Mouse (Mus musculus) left cerebral cortex, postnatal 10 days (tissue): ENCODE data around the gene Krt81. TPM values are rescaled to one million over a fixed set of nuclear protein-coding genes. Genes with fewer than 3 reads are reported as not detected.

Experiments
- DNase-seq, 2 experiments: peaks; one replicate each; pipeline ENCODE4 v3.0.0; 2021 to 2022; ENCODE audit warnings: low spot score in 2 of 2, mixed read lengths in 1 of 2; ENCODE audit errors: extremely low spot score in 1 of 2
- intact Hi-C: fragments of 180-260 bp; cut with DNase I; formaldehyde crosslinking; loops from one replicate; pipeline ENCODE4 v1.15.1; 2025
- total RNA-seq, 2 experiments: library from RNA; stranded (reverse); gene quantifications; 2 replicates each; pipeline ENCODE4 v1.2.3; 2021

Krt81 gene
- total RNA-seq, 2 experiments from 2014 or later: not detected

DNA sequence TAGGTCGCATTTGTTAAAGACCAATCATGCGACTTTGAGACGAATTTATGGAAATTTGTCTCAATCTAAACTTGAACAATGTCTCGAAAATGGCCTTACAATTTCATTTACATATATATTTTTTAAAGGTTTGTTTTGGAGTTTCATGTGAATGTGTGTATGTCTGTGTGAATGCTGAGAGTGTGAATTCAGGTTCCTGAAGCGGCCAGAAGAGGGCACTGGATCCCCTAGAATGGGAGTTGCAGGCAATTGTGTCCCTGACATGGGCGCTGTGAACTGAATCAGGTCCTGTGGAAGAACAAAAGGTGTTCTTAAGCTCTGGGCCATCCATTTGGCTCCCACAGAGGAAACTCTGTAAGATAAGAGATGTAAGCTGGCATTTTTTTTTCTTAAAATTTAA, 7.7 kb downstream of the Krt81 start:
- DNase-seq: no peak
- intact Hi-C loops: no loop called here

DNA sequence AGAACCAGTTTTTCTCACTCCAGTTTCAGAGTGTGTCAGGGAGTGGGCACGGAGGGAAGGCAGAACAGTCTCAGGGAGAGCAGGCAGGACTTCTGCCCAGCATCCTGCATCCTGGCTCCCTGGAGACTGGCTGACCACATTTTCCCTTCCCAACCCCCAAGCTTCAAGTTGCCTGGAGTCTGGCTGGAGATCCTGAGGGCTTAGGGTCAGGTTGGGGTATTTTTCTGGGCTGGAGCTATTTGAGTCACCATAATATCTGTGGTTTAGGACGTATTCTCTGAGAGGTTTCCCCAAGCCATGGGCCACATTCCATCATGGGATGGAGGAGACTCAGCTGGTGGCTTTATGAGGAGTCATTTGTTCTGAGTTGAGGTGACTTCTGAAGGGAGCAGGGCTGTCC, 8.3 kb downstream of the Krt81 start:
- intact Hi-C loops: no loop called here
- no peak for DNase-seq

DNA sequence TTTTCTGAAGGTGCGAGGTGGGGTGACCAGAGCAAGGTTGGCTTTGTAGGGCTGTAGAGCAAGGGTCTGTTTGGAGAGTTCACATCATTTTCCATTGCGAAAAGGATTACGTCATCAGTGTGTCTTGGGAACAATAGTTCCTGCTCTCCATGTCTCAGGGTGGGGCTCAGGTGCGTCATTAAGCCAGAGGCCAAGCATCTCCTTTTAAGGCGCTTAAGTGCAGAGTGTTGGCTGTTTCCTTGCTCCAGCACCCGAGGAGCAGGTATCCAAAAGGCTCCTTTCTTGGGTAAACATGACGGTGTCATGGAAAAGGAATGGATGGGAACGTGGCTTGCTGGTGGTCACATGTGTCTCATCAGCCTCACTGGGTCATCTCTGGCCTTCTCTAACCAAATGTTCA, 8.8 kb downstream of the Krt81 start:
- intact Hi-C loops: no loop called here
- no peak for DNase-seq

DNA sequence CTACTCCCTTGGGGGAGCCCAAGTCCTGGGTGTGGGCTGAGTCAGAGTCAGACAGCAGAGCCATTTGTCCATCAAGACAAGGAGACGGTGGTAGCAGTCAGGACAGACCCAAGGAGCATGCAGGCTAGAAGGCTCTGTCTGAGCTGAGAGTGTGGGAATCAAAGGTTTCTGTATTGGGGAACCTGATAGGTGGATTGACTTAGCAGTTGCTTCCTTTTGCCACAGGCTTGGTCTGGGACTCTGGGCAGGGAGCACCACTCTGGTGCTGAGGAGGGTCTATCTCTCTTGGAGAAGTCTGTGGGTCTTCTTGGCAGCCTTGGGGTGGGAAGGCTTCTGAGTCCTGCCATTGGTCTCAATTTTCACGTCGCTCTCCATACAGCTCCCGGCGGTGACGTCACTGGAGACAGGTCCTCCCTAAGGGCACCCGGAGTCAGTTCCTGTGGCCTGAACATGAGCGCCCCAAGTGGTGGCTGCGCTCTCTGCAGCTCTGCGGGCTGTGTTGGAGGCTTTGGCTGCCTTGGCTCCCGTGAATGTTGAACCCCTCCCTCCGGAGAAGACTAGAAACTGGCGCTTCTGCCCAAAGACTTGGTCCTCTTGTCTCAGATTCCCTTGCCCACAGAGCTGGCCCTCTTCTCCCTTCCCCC, 10.3 kb downstream of the Krt81 start:
- intact Hi-C loops: no loop called here
- DNase-seq: peak; percentile 37 to 85

DNA sequence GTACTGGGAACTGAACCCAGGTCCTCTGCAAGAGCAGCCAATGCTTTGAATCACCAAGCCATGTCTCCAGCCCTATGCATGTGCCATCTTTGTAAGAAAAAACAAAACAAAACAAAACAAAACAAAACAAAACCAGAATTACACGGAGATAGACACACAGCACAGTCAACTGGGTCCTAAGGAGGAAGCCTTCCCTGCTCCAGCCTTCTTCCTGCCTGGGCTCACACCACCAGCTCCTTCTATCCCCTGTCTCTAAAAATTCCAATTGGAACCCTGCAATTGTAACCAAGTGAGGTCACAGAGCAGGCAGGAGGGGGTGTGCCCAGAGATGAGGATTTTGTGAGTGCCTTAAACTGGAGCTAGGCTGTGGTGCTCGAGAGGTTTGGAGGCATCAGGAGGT, 16.1 kb downstream of the Krt81 start, which contains the start of gene Krt88:
Gene Krt88 (plus strand): TSS at position 301 of the 400 bp plus-strand sequence.
- intact Hi-C loops: no loop called here
- DNase-seq: no peak

DNA sequence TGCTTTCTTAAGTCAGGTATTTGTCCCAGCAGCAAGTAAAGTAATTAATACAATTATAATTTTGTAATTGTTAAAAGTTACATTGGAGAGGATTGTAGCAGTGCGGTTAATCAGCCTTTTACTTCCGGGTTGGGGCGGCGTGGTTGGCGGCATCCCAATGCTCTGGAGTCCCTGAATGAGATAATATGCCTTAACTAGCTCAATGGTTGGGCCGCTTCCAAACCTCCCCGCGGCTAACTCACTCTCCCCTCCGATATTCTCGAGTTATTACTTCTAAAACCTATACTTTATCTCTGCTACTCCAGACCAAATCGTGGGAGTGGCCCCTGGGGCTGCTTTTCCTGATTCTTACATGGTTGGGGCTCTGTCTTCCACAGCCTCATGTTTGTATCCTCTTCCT, 17.0 kb downstream of the Krt81 start:
- intact Hi-C loops: no loop called here
- no peak for DNase-seq

DNA sequence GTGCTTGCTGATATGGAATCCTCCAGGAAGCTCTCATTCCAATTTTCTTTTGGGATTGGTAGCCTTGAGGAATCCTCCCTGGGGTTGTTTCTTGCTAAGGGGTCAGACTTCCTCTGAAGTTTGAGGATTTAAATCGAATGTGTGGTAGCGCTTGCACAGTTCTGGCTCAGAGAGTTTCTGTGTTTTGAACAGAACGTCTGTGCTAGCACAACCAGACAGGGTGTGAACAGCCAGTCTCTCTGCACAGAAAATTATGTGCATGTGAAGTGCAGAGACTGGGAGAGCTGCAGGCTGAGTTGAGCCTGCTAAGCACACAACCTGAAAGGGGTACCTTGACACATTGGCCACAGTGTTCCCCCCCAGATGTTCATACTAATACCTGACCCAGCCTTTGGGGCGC, 22.7 kb downstream of the Krt81 start:
- intact Hi-C loops: no loop called here
- peak in 1 of 2 experiments; percentile 15 for DNase-seq

DNA sequence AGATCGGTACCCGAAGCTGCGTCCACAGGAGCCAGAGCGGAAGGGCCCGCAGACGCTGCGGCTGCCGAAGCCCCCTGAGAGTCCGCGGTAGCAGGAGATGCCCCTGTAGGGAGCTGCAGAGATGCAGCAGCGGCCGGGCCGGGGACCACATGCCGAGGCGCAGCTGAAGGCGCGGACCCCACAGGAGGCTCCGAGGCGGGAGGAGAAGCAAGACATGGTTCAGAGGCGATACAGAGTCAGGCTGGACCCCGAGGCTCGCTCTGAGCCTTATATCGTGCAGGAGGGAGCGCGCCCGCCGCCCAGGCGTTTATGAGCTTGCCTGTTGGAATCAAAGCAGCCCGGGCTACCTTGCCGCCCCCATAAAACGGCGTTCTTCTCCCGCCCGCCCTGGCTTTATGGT, 25.0 kb downstream of the Krt81 start, which contains the start of gene Krt87:
Gene Krt87 (minus strand): TSS at position 250 of the 400 bp plus-strand sequence.
- intact Hi-C loops: no loop called here
- no peak for DNase-seq

DNA sequence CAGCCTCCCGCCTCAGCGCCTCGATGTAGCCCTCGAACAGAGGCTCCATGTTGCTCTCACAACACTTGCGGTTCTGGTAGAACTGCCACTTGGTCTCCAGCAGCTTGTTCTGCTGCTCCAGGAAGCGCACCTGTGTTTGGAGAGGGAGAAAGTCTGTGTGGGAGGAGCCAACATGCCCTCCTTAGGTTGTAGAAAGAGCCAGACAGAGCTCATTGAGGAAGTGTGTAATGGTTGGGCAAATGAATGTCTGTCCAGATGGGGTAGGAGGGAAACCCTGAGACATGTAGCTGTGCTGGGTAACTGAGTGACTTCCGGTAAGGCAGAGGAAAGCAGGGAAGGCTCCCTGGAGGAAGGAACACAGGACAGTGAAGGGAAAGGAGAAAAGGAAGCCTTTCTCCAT, 26.9 kb downstream of the Krt81 start:
- intact Hi-C loops: no loop called here

DNA sequence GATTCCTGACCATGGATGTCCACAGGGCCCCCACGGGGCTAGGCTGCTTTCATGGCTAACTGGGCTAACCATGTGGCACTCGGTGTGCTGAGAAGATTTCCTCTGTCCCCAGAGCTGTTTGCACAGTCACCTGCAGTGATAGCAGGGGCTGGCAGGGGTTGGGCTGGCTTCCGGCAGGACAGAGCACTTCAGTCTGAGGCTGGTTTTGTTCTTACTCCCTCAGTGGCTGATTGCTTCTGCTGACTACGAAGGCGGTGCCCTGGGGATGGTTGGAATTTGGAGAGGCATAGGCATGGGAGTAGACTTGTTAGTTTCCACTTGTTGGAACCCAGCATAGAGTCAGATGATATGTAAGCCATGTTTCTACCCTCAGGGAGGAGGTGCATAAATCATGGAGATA, 38.6 kb downstream of the Krt81 start:
- intact Hi-C loops: loop anchor here (10.0 kb wide), 1 partner anchor 80 kb away; no protein-coding TSS in a partner anchor
- DNase-seq: no peak

More for the DNA sequence above, 26.9 kb downstream of the Krt81 start:
- DNase-seq: no peak

DNA sequence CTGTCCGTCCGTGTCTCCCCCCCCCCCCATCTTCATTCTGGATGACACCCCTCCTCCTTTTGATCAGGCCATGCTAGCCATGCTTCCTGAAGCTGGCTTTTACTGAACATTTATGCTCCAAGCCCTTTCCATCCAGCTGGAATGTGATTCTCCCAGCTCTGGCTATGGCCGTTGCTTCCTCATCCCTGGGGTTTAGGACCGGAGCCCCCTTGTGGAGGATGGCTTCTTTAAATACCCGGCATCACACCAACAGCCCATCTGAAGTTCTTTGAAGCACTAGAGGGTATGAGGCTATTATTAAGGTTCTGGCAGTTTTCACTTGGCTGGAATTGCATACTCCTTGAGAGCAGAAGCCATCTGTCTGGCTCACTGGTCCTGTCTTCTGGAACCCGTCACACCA, 42.6 kb downstream of the Krt81 start:
- intact Hi-C loops: loop anchor here (10.0 kb wide), 1 partner anchor 76 kb away; no protein-coding TSS in a partner anchor
- no peak for DNase-seq

DNA sequence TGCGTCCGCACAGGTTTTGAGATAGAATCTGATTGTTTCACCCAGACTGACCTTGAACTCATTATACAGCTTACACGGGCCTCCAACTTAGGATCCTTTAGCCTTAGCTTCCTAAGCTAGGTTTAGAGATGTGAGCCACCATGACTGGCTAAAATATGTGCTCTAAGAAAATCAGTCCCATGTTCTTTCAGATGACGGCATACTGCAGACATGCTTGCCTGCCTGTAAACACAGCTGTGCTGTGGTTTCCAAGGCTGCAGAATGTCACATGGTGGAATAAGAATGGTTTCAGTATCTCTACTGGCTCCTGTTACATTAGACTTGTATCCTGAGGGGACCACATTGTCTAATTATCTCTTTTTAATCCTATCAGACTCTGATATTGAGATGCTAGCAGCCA, 44.6 kb downstream of the Krt81 start:
- DNase-seq: peak in 1 of 2 experiments; percentile 26
- intact Hi-C loops: no loop called here

DNA sequence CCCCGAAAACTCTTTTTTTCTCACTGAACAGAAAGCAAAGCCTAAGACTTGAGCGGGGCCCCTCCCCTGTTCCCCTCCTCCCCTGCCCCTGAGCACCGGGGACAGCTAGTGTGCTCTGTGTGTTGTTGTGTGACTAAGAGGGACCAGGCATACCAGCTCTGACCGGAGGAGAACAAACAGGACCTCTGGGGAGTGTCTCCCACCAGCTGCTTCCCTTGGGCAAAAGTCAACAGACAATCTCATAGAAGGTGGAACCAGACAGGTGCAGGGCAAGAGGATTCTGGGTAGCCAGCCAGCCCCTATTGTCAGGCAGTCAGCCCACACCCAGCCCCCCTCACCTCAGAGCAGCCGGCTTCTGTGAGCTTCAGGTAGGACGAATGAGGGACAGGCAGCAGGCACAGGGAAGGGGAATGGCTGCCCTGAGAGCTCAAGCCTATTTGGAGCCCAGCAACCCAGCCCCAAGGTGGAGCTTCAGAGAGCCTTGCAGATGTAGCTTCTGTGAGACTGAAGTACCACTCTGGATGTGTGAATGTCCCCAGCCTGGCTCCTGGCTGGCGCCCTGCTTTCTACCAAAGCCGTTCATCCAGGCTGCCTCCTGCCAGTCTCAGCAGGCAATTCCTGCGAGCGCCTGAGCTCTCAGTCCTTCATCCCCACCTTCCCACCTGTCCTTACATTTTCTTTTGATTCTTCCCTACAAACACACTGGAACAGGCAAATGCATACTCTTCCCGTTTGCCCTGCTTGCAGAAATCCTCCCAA, 48.6 kb downstream of the Krt81 start:
- intact Hi-C loops: no loop called here
- no peak for DNase-seq

DNA sequence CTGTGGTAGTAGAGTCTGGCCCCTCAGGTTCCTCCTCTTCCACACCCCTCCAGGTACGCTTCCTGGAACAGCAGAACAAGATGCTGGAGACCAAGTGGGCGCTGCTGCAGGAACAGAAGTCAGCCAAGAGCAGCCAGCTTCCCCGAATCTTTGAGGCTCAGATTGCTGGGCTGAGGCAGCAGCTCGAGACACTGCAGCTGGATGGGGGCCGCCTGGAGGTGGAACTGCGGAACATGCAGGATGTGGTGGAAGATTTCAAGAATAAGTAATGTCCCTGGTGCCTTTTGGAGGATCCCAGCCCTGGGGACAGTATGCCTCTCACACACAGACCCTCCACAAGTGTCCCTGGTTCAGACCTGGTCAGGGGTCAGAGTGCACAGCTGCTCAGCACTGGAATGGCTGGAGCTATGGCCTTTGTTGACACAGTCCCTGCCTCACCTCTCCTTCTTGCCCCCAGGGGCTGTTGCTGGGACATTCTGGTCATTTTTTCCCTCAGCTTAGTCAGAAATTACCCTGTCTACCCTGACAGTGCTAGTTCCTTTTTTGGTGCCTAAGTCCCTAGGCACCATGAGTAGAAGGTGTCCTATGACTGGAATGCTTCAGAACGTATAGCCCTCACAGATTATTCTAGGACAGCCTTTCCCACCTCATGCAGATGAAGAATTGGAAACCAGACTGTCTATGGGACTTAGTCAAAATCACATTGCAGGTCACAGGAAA, 49.5 kb downstream of the Krt81 start:
- DNase-seq: peak in 1 of 2 experiments; percentile 46
- intact Hi-C loops: no loop called here

DNA sequence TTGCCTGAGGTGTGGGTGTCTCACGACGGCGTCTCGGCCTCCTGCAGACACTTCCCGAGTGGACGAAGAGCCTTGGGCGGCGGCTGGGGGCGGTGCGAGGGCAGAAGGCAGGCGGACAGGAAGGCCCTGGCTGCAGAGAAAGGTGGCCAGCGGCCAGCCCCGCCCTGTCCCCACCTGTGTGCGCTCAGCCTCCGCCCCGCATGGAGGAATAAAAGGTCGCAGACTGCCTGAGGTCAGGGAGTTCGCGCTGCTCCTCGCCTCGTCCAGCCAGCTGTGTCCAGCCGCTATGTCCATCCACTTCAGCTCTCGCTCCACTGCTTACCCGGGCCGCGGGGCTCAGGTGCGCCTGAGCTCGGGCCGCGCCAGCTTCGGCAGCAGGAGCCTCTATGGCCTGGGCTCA, 51.4 kb downstream of the Krt81 start:
- intact Hi-C loops: no loop called here
- DNase-seq: no peak

DNA sequence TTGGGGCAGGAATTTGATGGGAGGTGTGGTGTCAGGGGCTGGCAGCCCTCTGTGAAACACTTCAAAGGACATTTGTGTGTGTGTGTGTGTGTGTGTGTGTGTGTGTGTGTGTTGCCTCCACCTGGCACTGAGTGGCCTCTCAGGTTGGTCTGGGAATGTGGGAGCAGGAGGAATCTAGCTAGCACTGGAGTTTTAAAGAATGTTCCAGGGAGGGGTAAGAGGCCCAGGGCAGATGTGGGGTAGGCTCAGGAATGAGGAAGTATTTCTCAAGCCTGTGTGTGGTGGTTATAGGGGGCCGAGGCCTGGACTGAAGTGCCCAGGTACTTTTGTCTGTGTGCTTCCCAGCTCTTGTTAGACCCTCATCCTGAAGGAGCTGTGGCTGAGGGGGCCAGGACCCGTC, 52.8 kb downstream of the Krt81 start, which contains the start of gene Krt7:
Gene Krt7 (plus strand): TSS at position 269 of the 400 bp plus-strand sequence.
- no peak for DNase-seq
- intact Hi-C loops: no loop called here
